Mouse (Mus musculus) brain, embryonic 14.5 days (tissue): Measurements from ENCODE around the gene Ldlrad3.

Experiments used
- CTCF ChIP-seq: fragments of 200-500 bp; IDR thresholded peaks from 2 replicates; pipeline ENCODE4 v1.5.1; 2012; ENCODE audit warnings: inconsistent platforms, mild to moderate bottlenecking, moderate library complexity, borderline replicate concordance; ENCODE audit not compliant: insufficient read depth, insufficient read length; ENCODE audit errors: extremely low read depth
- POLR2A ChIP-seq: fragments of 200-500 bp; IDR thresholded peaks from 2 replicates; pipeline ENCODE4 v1.6.1; 2012; ENCODE audit warnings: mild to moderate bottlenecking, inconsistent platforms, borderline replicate concordance; ENCODE audit not compliant: poor library complexity, insufficient read depth, insufficient read length, severe bottlenecking; ENCODE audit errors: extremely low read depth

DNA sequence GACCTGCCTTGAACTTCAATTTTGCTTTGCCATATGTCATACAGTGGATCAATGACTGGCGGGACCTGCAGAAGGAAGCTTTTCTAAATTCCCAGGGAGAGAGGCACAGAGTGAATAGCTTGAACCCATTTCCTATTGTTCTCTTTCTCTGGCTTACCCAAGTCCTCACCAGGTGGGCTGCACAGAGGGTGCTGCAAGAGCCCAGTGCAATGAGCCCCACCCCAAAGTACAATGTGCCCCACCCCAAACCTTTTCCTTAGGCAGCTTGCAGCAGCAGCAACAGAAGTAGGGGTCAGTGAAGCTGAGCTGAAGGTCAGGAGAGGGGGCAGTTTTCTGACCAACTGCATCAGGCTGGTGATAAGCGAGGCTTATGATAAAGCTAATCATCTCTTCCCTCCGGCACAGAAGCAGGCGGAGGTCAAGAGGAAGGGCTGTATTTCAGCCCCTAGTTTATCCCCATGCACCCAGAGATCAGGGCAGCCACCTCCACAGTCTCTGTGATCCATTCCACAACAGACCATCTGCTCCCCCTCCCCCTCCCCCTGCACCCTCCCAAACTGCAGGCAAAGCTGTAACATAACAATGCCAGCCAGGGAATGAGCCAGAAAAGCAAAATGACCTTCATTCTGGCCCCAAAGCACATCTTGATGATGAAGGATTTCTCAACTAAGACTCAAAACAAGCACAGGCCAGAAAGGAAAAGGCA is 64.6 kb downstream of the Ldlrad3 start:
- TF ChIP-seq CTCF (no peak), POLR2A (no peak)
